Mouse (Mus musculus): ENCODE measurements around the gene Oit1.

Oit1 gene

DNA sequence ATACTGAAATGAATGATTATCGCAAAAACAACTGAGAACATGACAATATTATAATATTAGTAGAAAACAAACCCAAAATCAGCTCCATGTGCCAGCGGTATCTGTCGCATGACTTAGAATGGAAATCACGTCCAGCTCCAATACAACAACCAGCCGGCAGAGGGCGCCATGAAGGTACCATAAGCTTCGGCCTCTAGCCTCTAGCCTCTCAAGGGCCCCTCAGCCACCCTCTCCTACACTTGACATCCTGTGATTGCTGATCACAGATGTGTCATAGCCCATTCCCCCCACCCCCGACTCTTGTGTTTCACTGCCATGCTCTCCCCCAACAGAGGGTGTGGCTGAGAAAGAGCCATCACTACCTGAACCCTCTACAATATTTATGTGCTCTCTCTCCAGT lies 78.3 kb downstream of the Oit1 start:
- DNase-seq, result peak; percentile 71 to 89

Data from kidney, postnatal 36 days (tissue).